In genomic region chr3:65975317-65975716, GRCm38 (mm10) we compare ENCODE assay signal across 8 mouse cellular contexts. TPM values are rescaled to one million over a fixed set of nuclear protein-coding genes. Genes with fewer than 3 reads are reported as not detected.
DNase-seq lines count a peak whose midpoint lies in the region; ATAC-seq lines count a peak whose summit lies in the region.

No protein-coding gene starts in this region.

- no peaks in the 10 kb centered on the region for H3K9me3 ChIP-seq in liver, embryonic 11.5 days (ENCODE audit: control insufficient read depth, low read length)
- H3K9me3 ChIP-seq in midbrain, embryonic 16.5 days (replicated peaks; ENCODE audit: control insufficient read depth, low read length, poor library complexity, severe bottlenecking), result no peaks in the 10 kb centered on the region

- no peaks in the 10 kb centered on the region for H3K36me3 ChIP-seq in liver, embryonic 11.5 days (ENCODE audit: control insufficient read depth, insufficient read depth, low read length)
- no peaks in the 10 kb centered on the region for H3K36me3 ChIP-seq in midbrain, embryonic 16.5 days (ENCODE audit: control insufficient read depth, insufficient read depth, low read length)

- peak; percentile 41 for ATAC-seq in inflammation-experienced regulatory T-cells, adult 6 months
- ATAC-seq in liver, embryonic 11.5 days (replicated peaks; ENCODE audit: low FRiP score), result no peak
- ATAC-seq in midbrain, embryonic 16.5 days, result peak; percentile 31

- peak overlapping the region; percentile 74 for H3K9ac ChIP-seq in liver, embryonic 11.5 days (ENCODE audit: low read depth, low read length)
- peak overlapping the region; percentile 86 for H3K9ac ChIP-seq in midbrain, embryonic 16.5 days (ENCODE audit: low read depth, low read length)

- peak overlapping the region; percentile 56 for H3K4me3 ChIP-seq in liver, embryonic 11.5 days (ENCODE audit: low read depth, low read length)
- H3K4me3 ChIP-seq in midbrain, embryonic 16.5 days (ENCODE audit: low read depth, low read length), result peak overlapping the region; percentile 67

- H3K4me1 ChIP-seq in liver, embryonic 11.5 days (replicated peaks; ENCODE audit: control insufficient read depth, insufficient read depth, low read length), result 0 out of 2 replicates have a peak, but pooled peaks cover 6% of the 10 kb centered on the region
- peaks cover 9% of the 10 kb centered on the region for H3K4me1 ChIP-seq in midbrain, embryonic 16.5 days (ENCODE audit: control insufficient read depth, insufficient read depth, low read length)

- no peaks in the 10 kb centered on the region for H3K27me3 ChIP-seq in liver, embryonic 11.5 days (replicated peaks; ENCODE audit: control insufficient read depth, insufficient read depth, low read length)
- no peaks in the 10 kb centered on the region for H3K27me3 ChIP-seq in midbrain, embryonic 16.5 days (ENCODE audit: control insufficient read depth, insufficient read depth, low read depth, low read length)

- peak overlapping the region; percentile 69 for H3K4me2 ChIP-seq in liver, embryonic 11.5 days
- H3K4me2 ChIP-seq in midbrain, embryonic 16.5 days (ENCODE audit: low read length), result peak overlapping the region; percentile 53

- H3K27ac ChIP-seq in liver, embryonic 11.5 days (ENCODE audit: low read depth, low read length), result peak overlapping the region; percentile 95
- H3K27ac ChIP-seq in midbrain, embryonic 16.5 days (ENCODE audit: low read length), result peak overlapping the region; percentile 98

- intact Hi-C loops in gastrocnemius, postnatal 14 days (cut with DNase I; ENCODE audit: low total_unique reads), result loop anchor here (2.0 kb wide), 1 partner anchor 17 kb away; the partner anchor contains the start of gene Ccnl1

- 3% methylated on average over 5 of the region's 5 CpGs for WGBS in liver, embryonic 11.5 days
- 0% methylated on average over 5 of the region's 5 CpGs for WGBS in midbrain, embryonic 16.5 days

- peak; percentile 32 for DNase-seq in ovary, postnatal 36 days (ENCODE audit: low spot score)
- DNase-seq in ovary, adult 18-20 months (ENCODE audit: low spot score), result no peak
- DNase-seq in cerebellum, postnatal 25 days, result peak; percentile 37 to 62
- DNase-seq in gastrocnemius, postnatal 14 days, result peak; percentile 31
- DNase-seq in liver, embryonic 11.5 days (ENCODE audit: low spot score), result peak; percentile 29
- peak; percentile 24 to 41 for DNase-seq in thymus, postnatal 36 days

RNA-seq across cellular contexts. Expression of gene Ccnl1, which starts 17.3 kb away (rescaled TPM):
- 10 to 100 TPM; 16.1 to 18.8 TPM for total RNA-seq in gastrocnemius, postnatal 14 days (2021)
- 10 to 100 TPM; 57.7 to 79.7 (median 59.5) TPM for polyA plus RNA-seq in inflammation-experienced regulatory T-cells, adult 6 months (2017; shearing (Covaris generic))
- polyA plus RNA-seq in liver, embryonic 11.5 days (2014; fragmentation: Nextera tagmentation; extraction: Ambion mirVana), result 107 TPM in 2 replicates
- polyA plus RNA-seq in midbrain, embryonic 16.5 days (2015; fragmentation: Nextera tagmentation; extraction: Ambion mirVana), result 64.7 and 73.2 TPM in 2 replicates
